Mouse (Mus musculus): Measurements from ENCODE around the gene Atg7. TPM values are rescaled to one million over a fixed set of nuclear protein-coding genes. Genes with fewer than 3 reads are reported as not detected.
A peak's percentile ranks its signal among the peaks of the same experiment; 100 is the strongest.

The Atg7 gene
- polyA plus RNA-seq, 1 experiment from 2014 or later, result 14.0 TPM

- Histone ChIP-seq H3K27me3 (ENCODE audit: control insufficient read depth, insufficient read depth, low read length) (no peaks in the 10 kb centered on the region), H3K4me2 (replicated peaks; ENCODE audit: low read depth) (no peak overlapping the region), H3K4me1 (replicated peaks; ENCODE audit: control insufficient read depth, insufficient read depth) (no peaks in the 10 kb centered on the region), H3K36me3 (ENCODE audit: control insufficient read depth, insufficient read depth, low read length) (no peaks in the 10 kb centered on the region), H3K9ac (ENCODE audit: low read length) (no peak overlapping the region), H3K9me3 (ENCODE audit: control insufficient read depth, low read length) (no peaks in the 10 kb centered on the region), H3K4me3 (ENCODE audit: low read depth, low read length) (no peak overlapping the region), H3K27ac (replicated peaks) (no peak overlapping the region)
- WGBS, result 66% methylated on average over 4 of the region's 4 CpGs
- ATAC-seq (ENCODE audit: low FRiP score, low TSS enrichment) (no peak), DNase-seq (ENCODE audit: low spot score) (no peak)
- no peak for TF ChIP-seq CTCF (IDR thresholded peaks at IDR 0.05; ENCODE audit: low read depth)
- TF ChIP-seq EP300 (optimal IDR thresholded peaks at IDR 0.05), result no peak
Observed at GRCm38 (mm10) chr6:114833791-114834346, 191.0 kb downstream of the Atg7 start.

DNA sequence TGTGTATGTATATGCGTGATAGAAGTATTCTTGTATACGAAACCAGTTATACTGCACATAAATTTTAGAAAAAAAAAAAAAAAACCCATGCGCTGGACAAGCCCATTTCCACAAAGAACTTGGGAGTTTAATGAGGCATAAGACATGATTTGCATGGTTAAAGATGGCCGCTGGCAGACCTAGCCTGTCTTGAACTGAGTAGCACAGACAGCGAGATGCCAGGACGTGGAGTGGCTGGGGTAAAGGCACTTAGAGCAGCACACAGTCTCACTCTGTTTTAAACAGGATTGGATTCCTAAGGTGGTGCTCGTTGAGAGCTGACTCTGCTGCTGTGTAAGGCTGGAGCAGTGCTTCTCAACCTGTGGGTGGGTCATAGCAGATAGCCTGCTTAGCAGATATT lies 192.4 kb downstream of the Atg7 start:
- no peak overlapping the region for H3K4me2 ChIP-seq (replicated peaks; ENCODE audit: low read depth)
- TF ChIP-seq EP300 (optimal IDR thresholded peaks at IDR 0.05) (no peak), CTCF (IDR thresholded peaks at IDR 0.05; ENCODE audit: low read depth) (no peak)
- no peaks in the 10 kb centered on the region for H3K9me3 ChIP-seq (ENCODE audit: control insufficient read depth, low read length)
- no peak overlapping the region for H3K27ac ChIP-seq (replicated peaks)
- H3K4me1 ChIP-seq (replicated peaks; ENCODE audit: control insufficient read depth, insufficient read depth), result 0 out of 2 replicates have a peak, but pooled peaks cover 2% of the 10 kb centered on the region
- 87% methylated on average over 7 of the region's 7 CpGs for WGBS
- no peaks in the 10 kb centered on the region for H3K27me3 ChIP-seq (ENCODE audit: control insufficient read depth, insufficient read depth, low read length)
- no peak overlapping the region for H3K9ac ChIP-seq (ENCODE audit: low read length)
- ATAC-seq (ENCODE audit: low FRiP score, low TSS enrichment), result no peak
- DNase-seq (ENCODE audit: low spot score), result no peak
- no peaks in the 10 kb centered on the region for H3K36me3 ChIP-seq (ENCODE audit: control insufficient read depth, insufficient read depth, low read length)
- H3K4me3 ChIP-seq (ENCODE audit: low read depth, low read length), result no peak overlapping the region

DNA sequence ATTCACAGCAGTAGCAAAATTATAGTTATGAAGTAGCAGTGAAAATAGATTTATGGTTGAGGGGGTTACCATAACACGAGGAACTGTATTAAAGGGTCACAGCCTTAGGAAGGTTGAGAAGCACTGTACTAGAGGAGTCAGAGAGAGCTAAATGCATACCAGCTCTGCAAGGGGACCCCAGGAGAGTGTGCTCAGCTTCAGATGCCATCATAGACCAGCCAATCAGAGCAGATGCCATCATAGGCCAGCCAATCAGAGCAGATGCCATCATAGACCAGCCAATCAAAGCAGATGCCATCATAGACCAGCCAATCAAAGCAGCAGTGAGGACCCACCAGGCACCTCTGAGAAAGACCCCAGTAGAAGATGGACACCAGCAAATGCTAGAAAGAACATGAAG lies 192.9 kb downstream of the Atg7 start:
- Histone ChIP-seq H3K4me3 (ENCODE audit: low read depth, low read length) (no peak overlapping the region), H3K9me3 (ENCODE audit: control insufficient read depth, low read length) (no peaks in the 10 kb centered on the region), H3K27ac (replicated peaks) (no peak overlapping the region), H3K36me3 (ENCODE audit: control insufficient read depth, insufficient read depth, low read length) (no peaks in the 10 kb centered on the region), H3K4me1 (replicated peaks; ENCODE audit: control insufficient read depth, insufficient read depth) (0 out of 2 replicates have a peak, but pooled peaks cover 2% of the 10 kb centered on the region), H3K4me2 (replicated peaks; ENCODE audit: low read depth) (no peak overlapping the region), H3K27me3 (ENCODE audit: control insufficient read depth, insufficient read depth, low read length) (no peaks in the 10 kb centered on the region), H3K9ac (ENCODE audit: low read length) (no peak overlapping the region)
- DNase-seq (ENCODE audit: low spot score) (no peak), ATAC-seq (ENCODE audit: low FRiP score, low TSS enrichment) (no peak)
- WGBS, result 83% methylated on average over 1 of the region's 1 CpGs
- no peak for TF ChIP-seq EP300 (optimal IDR thresholded peaks at IDR 0.05)
- no peak for TF ChIP-seq CTCF (IDR thresholded peaks at IDR 0.05; ENCODE audit: low read depth)

DNA sequence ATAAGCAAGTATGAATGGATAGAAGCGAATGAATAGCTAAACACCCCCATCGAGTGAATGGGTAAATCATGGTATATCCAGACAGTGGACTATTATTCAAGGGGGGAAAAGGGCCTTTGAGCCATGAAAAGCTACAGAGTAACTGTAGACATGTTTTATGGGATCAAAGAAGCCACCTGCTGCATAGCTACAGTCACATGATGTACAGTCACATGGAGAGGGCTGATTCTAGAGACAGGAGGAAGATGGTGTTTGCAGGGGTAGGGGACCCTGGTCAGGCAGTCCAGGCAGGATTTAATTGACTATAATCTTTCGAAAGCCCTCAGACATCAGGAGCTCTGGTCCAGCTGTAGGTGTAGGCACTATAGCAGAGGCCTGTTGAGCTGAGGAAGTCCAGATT lies 193.5 kb downstream of the Atg7 start:
- Histone ChIP-seq H3K9me3 (ENCODE audit: control insufficient read depth, low read length) (no peaks in the 10 kb centered on the region), H3K27ac (replicated peaks) (no peak overlapping the region), H3K4me3 (ENCODE audit: low read depth, low read length) (no peak overlapping the region), H3K36me3 (ENCODE audit: control insufficient read depth, insufficient read depth, low read length) (no peaks in the 10 kb centered on the region), H3K4me1 (replicated peaks; ENCODE audit: control insufficient read depth, insufficient read depth) (0 out of 2 replicates have a peak, but pooled peaks cover 2% of the 10 kb centered on the region), H3K4me2 (replicated peaks; ENCODE audit: low read depth) (no peak overlapping the region), H3K27me3 (ENCODE audit: control insufficient read depth, insufficient read depth, low read length) (no peaks in the 10 kb centered on the region), H3K9ac (ENCODE audit: low read length) (no peak overlapping the region)
- WGBS, result 85% methylated on average over 3 of the region's 3 CpGs
- no peak for TF ChIP-seq EP300 (optimal IDR thresholded peaks at IDR 0.05)
- TF ChIP-seq CTCF (IDR thresholded peaks at IDR 0.05; ENCODE audit: low read depth), result no peak
- ATAC-seq (ENCODE audit: low FRiP score, low TSS enrichment) (no peak), DNase-seq (ENCODE audit: low spot score) (no peak)

DNA sequence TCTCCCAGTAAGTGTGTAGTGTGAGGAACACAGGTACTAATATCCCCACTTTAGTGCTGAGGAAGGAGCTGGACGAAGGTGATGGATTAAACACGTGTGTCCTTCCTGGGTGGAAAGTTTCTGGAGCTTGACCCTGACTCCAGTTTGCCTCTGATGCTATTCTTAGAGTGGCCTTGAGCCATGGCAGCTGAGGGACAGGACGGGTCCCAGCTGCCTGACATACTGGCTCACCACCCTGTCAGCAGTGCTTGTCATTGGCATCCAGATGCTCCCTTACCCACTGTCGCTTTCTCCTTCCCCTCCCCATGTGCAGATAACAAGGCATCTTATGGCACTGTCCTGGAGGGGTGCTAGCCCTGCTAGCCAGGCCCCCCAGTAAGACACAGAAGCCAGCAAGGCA lies 196.0 kb downstream of the Atg7 start:
- no peak for ATAC-seq (ENCODE audit: low FRiP score, low TSS enrichment)

GRCm38 (mm10) chr6:114840012-114840411 lies 197.1 kb downstream of the Atg7 start:
- no peak overlapping the region for H3K4me2 ChIP-seq (replicated peaks; ENCODE audit: low read depth)
- no peak overlapping the region for H3K27ac ChIP-seq (replicated peaks)
- H3K27me3 ChIP-seq (ENCODE audit: control insufficient read depth, insufficient read depth, low read length), result no peaks in the 10 kb centered on the region
- no peak for TF ChIP-seq CTCF (IDR thresholded peaks at IDR 0.05; ENCODE audit: low read depth)
- H3K4me3 ChIP-seq (ENCODE audit: low read depth, low read length), result no peak overlapping the region
- H3K9ac ChIP-seq (ENCODE audit: low read length), result no peak overlapping the region
- peak; percentile 28 for DNase-seq (ENCODE audit: low spot score)
- 85% methylated on average over 7 of the region's 7 CpGs for WGBS
- H3K4me1 ChIP-seq (replicated peaks; ENCODE audit: control insufficient read depth, insufficient read depth), result 0 out of 2 replicates have a peak, but pooled peaks cover 2% of the 10 kb centered on the region
- H3K36me3 ChIP-seq (ENCODE audit: control insufficient read depth, insufficient read depth, low read length), result no peaks in the 10 kb centered on the region
- peak; percentile 64 for ATAC-seq (ENCODE audit: low FRiP score, low TSS enrichment)
- H3K9me3 ChIP-seq (ENCODE audit: control insufficient read depth, low read length), result no peaks in the 10 kb centered on the region

More for the DNA sequence above, 196.0 kb downstream of the Atg7 start:
- Histone ChIP-seq H3K9ac (ENCODE audit: low read length) (no peak overlapping the region), H3K4me3 (ENCODE audit: low read depth, low read length) (no peak overlapping the region), H3K4me2 (replicated peaks; ENCODE audit: low read depth) (no peak overlapping the region), H3K27me3 (ENCODE audit: control insufficient read depth, insufficient read depth, low read length) (no peaks in the 10 kb centered on the region), H3K36me3 (ENCODE audit: control insufficient read depth, insufficient read depth, low read length) (no peaks in the 10 kb centered on the region), H3K27ac (replicated peaks) (no peak overlapping the region), H3K4me1 (replicated peaks; ENCODE audit: control insufficient read depth, insufficient read depth) (0 out of 2 replicates have a peak, but pooled peaks cover 2% of the 10 kb centered on the region), H3K9me3 (ENCODE audit: control insufficient read depth, low read length) (no peaks in the 10 kb centered on the region)
- no peak for DNase-seq (ENCODE audit: low spot score)
- 72% methylated on average over 4 of the region's 4 CpGs for WGBS
- TF ChIP-seq EP300 (optimal IDR thresholded peaks at IDR 0.05) (no peak), CTCF (IDR thresholded peaks at IDR 0.05; ENCODE audit: low read depth) (no peak)

Data from stomach, postnatal 0 days (tissue).